Mouse (Mus musculus): ENCODE measurements at regions not wholly inside any gene's neighbourhood (a gene's known extent, or its start where the extent isn't known, plus 50 kb on each side); places are given as distances from the start of the nearest gene placed in this dataset.

DNA sequence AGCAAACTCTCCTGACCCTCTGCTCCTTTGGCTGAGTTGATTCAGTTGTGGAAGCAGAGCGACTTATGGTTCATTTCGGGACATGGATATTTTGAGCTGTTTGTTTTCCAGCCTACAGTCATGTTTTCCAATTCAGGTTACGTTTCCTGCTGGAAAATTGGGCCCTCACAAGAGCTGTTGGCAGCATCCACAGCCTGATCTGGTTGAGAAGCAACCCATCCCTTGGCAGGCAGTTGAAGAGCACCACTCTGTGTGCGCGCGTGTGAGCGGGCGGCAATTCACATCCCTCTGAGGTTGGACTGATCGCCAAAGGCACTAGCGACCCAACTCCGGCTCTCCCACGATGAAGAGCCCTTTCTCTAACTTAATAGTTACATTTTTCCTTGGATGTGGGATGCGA lies 457.1 kb downstream of the Tmem38b start:
- H3K4me3 ChIP-seq, result no peak overlapping the region
- H3K27me3 ChIP-seq, result no peaks in the 10 kb centered on the region
- H3K27ac ChIP-seq (replicated peaks), result no peak overlapping the region
- no peaks in the 10 kb centered on the region for H3K9me3 ChIP-seq
- no peak overlapping the region for H3K4me2 ChIP-seq (replicated peaks)
- 90% methylated on average over 13 of the region's 13 CpGs for WGBS
- no peak overlapping the region for H3K9ac ChIP-seq (replicated peaks)
- no peaks in the 10 kb centered on the region for H3K36me3 ChIP-seq
- no peaks in the 10 kb centered on the region for H3K4me1 ChIP-seq
- ATAC-seq (replicated peaks), result no peak

- Histone ChIP-seq H3K9ac (replicated peaks) (no peak overlapping the region), H3K9me3 (no peaks in the 10 kb centered on the region), H3K27me3 (no peaks in the 10 kb centered on the region), H3K4me3 (no peak overlapping the region), H3K27ac (replicated peaks) (no peak overlapping the region), H3K4me2 (replicated peaks) (no peak overlapping the region), H3K36me3 (no peaks in the 10 kb centered on the region), H3K4me1 (no peaks in the 10 kb centered on the region)
- 85% methylated on average over 1 of the region's 1 CpGs for WGBS
- ATAC-seq (replicated peaks), result no peak
Observed at GRCm38 (mm10) chr4:54313804-54314203, 488.0 kb downstream of the Tmem38b start.

DNA sequence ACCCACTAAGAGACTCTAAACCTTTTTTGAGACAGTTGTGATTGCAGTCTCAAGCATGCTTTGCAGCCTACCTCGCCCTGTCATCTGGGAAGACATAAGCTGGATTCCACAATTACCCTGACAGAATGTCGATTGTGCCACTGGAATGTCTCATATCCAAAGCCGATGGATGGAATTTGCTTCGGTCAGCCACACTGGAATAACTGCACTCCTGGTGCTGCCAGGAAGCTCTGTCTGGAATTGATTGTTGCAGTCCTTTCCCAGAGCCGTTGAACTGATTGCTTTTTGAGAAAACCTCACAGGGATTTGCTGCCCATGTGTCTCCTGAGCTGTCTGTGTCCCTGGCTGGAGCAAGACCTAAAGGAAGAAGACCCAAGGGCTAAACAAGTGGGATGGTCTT lies 499.0 kb downstream of the Tmem38b start:
- H3K4me3 ChIP-seq, result no peak overlapping the region
- H3K36me3 ChIP-seq, result no peaks in the 10 kb centered on the region
- no peaks in the 10 kb centered on the region for H3K9me3 ChIP-seq
- H3K4me1 ChIP-seq, result peaks cover 19% of the 10 kb centered on the region
- H3K27me3 ChIP-seq, result no peaks in the 10 kb centered on the region
- 74% methylated on average over 5 of the region's 5 CpGs for WGBS
- no peak overlapping the region for H3K9ac ChIP-seq (replicated peaks)
- no peak overlapping the region for H3K27ac ChIP-seq (replicated peaks)
- no peak overlapping the region for H3K4me2 ChIP-seq (replicated peaks)
- no peak for ATAC-seq (replicated peaks)

DNA sequence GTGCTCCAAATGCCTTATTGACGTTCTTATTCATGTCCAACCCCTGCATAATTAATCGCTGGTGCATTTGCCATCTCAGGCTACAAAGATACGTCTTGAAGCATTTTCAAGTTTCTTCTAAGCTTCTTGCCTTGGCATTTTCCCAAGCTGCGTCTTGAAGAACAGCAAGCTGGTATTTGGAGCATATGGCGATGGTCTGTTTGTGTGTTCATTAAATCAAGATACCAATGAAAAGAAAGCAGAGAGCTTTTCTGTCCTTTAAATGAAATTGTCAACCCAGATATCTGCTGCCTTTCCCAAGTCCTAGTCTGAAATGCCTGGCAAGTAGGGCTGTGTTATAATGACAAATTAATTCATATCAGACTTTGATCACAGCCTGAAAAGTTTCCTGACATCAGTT lies 502.4 kb downstream of the Tmem38b start:
- peak overlapping the region; percentile 86 for H3K27ac ChIP-seq (replicated peaks)
- no peaks in the 10 kb centered on the region for H3K9me3 ChIP-seq
- no peak overlapping the region for H3K9ac ChIP-seq (replicated peaks)
- no peaks in the 10 kb centered on the region for H3K27me3 ChIP-seq
- no peaks in the 10 kb centered on the region for H3K36me3 ChIP-seq
- peaks cover 52% of the 10 kb centered on the region for H3K4me1 ChIP-seq
- no peak overlapping the region for H3K4me2 ChIP-seq (replicated peaks)
- H3K4me3 ChIP-seq, result no peak overlapping the region
- ATAC-seq (replicated peaks), result peak; percentile 30; the same call in 1 of the 2 replicates
- WGBS, result 35% methylated on average over 5 of the region's 5 CpGs

GRCm38 (mm10) chr4:54328711-54329427 lies 503.0 kb downstream of the Tmem38b start:
- peak; percentile 47 for ATAC-seq (replicated peaks)
- Histone ChIP-seq H3K9ac (replicated peaks) (no peak overlapping the region; the same call in 1 of the 2 replicates), H3K27ac (replicated peaks) (peak overlapping the region; percentile 86), H3K27me3 (no peaks in the 10 kb centered on the region), H3K4me2 (replicated peaks) (peak overlapping the region; percentile 25), H3K4me3 (no peak overlapping the region; the same call in 1 of the 2 replicates), H3K9me3 (no peaks in the 10 kb centered on the region), H3K36me3 (no peaks in the 10 kb centered on the region), H3K4me1 (peaks cover 58% of the 10 kb centered on the region)
- WGBS, result 20% methylated on average over 17 of the region's 17 CpGs

- Histone ChIP-seq H3K27me3 (no peaks in the 10 kb centered on the region), H3K4me1 (peaks cover 63% of the 10 kb centered on the region), H3K4me3 (no peak overlapping the region), H3K9ac (replicated peaks) (no peak overlapping the region), H3K9me3 (no peaks in the 10 kb centered on the region), H3K4me2 (replicated peaks) (no peak overlapping the region), H3K27ac (replicated peaks) (peak overlapping the region; percentile 88), H3K36me3 (no peaks in the 10 kb centered on the region)
- ATAC-seq (replicated peaks), result no peak
- WGBS, result 62% methylated on average over 3 of the region's 3 CpGs
Observed at GRCm38 (mm10) chr4:54330686-54331085, 504.8 kb downstream of the Tmem38b start.

DNA sequence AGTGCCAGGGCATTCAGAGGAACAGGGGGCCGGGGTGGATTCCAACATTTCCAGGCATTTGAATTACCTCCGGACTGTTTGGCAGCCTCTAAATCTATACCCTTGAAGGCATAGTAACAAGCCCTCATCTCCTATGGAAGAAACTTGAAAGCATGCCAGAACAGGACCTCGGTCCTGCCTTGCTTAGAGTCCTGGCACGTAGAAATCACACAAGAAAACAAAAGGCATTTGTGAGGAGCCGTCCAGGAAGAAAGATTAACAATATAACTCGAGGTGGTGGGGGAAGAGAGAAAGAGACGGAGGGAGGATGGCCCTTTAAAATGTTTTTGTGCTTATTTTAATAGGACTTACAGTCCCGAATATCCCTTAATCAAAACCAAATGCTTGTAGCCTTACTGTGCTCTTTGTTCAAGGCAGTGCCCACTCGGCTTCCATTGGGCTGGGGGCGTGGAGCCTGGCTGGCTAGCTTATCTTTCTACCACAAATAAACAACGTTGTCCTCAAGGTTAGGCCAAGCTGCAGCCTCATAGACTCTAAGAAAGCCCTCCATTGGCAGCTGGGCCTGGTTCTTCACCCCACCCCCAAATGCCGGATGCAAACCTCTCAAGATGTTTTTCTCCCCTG lies 505.9 kb downstream of the Tmem38b start:
- Histone ChIP-seq H3K9me3 (no peaks in the 10 kb centered on the region), H3K4me3 (no peak overlapping the region), H3K4me2 (replicated peaks) (0 out of 2 replicates have a peak overlapping the region, but pooled peaks have one; percentile 5), H3K9ac (replicated peaks) (no peak overlapping the region), H3K4me1 (peaks cover 63% of the 10 kb centered on the region), H3K27ac (replicated peaks) (peak overlapping the region; percentile 88), H3K36me3 (no peaks in the 10 kb centered on the region), H3K27me3 (no peaks in the 10 kb centered on the region)
- 7% methylated on average over 12 of the region's 12 CpGs for WGBS
- peak; percentile 82 for ATAC-seq (replicated peaks)

DNA sequence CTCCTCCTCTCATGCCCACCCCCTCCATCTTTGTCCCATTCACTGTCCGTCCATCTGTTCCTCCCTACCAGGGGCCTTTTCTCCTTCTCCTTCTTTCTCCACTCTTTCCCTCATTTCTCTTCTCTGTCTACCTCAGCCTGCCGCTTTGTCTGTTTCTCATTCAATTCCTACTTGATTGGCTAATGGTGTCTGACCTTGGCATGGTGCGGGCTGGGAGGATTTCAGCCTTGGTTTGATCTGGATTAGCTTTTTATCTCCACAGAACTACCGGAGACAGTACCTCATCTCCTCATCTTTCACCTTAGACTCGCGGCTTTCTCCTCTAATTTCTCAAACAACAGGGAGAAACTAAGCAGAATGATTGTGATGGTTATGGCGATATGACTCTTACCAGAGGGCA lies 506.4 kb downstream of the Tmem38b start:
- H3K36me3 ChIP-seq, result no peaks in the 10 kb centered on the region
- no peaks in the 10 kb centered on the region for H3K9me3 ChIP-seq
- no peak overlapping the region for H3K4me3 ChIP-seq
- H3K27ac ChIP-seq (replicated peaks), result peak overlapping the region; percentile 88
- peaks cover 63% of the 10 kb centered on the region for H3K4me1 ChIP-seq
- 0 out of 2 replicates have a peak overlapping the region, but pooled peaks have one; percentile 5 for H3K4me2 ChIP-seq (replicated peaks)
- 45% methylated on average over 7 of the region's 7 CpGs for WGBS
- ATAC-seq (replicated peaks), result peak; percentile 9; the same call in 1 of the 2 replicates
- H3K9ac ChIP-seq (replicated peaks), result no peak overlapping the region
- no peaks in the 10 kb centered on the region for H3K27me3 ChIP-seq

DNA sequence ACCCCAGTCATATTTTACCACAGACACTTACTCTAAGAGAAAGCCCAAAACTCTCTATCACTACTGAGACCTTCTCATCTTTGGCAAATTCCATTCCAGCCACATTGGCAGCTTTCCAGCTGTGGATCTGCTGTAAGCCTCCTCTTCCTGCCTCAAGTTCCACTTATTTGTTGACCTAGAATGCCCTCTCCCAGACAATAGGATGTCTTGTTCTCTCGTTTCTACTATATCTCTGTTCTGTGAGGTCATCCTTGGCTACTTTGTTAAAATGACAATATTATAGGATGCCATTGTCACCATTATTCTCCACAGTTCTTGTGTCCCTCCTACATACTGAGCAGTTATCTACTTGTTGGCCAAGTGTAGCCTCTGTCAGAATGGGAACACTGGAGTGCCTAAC lies 512.7 kb downstream of the Tmem38b start:
- 60% methylated on average over 1 of the region's 1 CpGs for WGBS

GRCm38 (mm10) chr4:54340106-54340505 lies 514.3 kb downstream of the Tmem38b start:
- Histone ChIP-seq H3K9ac (replicated peaks) (no peak overlapping the region), H3K4me2 (replicated peaks) (no peak overlapping the region), H3K27me3 (no peaks in the 10 kb centered on the region), H3K4me1 (no peaks in the 10 kb centered on the region), H3K36me3 (no peaks in the 10 kb centered on the region), H3K27ac (replicated peaks) (no peak overlapping the region), H3K4me3 (no peak overlapping the region), H3K9me3 (no peaks in the 10 kb centered on the region)
- WGBS, result 95% methylated on average over 1 of the region's 1 CpGs
- no peak for ATAC-seq (replicated peaks)

More for the DNA sequence above, 512.7 kb downstream of the Tmem38b start:
- Histone ChIP-seq H3K4me3 (no peak overlapping the region), H3K4me1 (peaks cover 9% of the 10 kb centered on the region), H3K27ac (replicated peaks) (no peak overlapping the region), H3K4me2 (replicated peaks) (no peak overlapping the region), H3K9me3 (no peaks in the 10 kb centered on the region), H3K27me3 (no peaks in the 10 kb centered on the region), H3K9ac (replicated peaks) (no peak overlapping the region), H3K36me3 (no peaks in the 10 kb centered on the region)
- no peak for ATAC-seq (replicated peaks)

GRCm38 (mm10) chr4:54353657-54354390 lies 528.0 kb downstream of the Tmem38b start:
- peak; percentile 41 for ATAC-seq (replicated peaks)
- Histone ChIP-seq H3K9ac (replicated peaks) (no peak overlapping the region), H3K36me3 (no peaks in the 10 kb centered on the region), H3K9me3 (no peaks in the 10 kb centered on the region), H3K27me3 (no peaks in the 10 kb centered on the region), H3K27ac (replicated peaks) (peak overlapping the region; percentile 84), H3K4me3 (no peak overlapping the region), H3K4me2 (replicated peaks) (no peak overlapping the region), H3K4me1 (peaks cover 16% of the 10 kb centered on the region)
- 48% methylated on average over 8 of the region's 8 CpGs for WGBS

DNA sequence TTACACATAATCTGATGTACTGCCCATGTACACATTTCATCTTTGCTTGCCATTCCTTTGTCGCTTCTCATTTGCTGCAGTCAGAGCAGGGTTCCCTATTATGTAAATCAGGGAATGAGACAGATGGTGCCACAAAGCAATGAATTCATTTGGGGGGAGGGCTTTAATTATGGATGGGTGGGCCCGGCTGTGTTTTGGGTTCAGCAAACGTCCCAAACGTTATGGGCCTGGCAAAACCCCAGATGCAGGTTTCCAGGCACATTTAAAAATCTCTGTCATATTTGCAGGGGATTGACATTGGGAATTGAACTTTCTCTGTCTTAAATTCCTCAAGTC lies 528.5 kb downstream of the Tmem38b start:
- no peak overlapping the region for H3K4me3 ChIP-seq
- H3K9me3 ChIP-seq, result no peaks in the 10 kb centered on the region
- H3K9ac ChIP-seq (replicated peaks), result no peak overlapping the region
- no peaks in the 10 kb centered on the region for H3K27me3 ChIP-seq
- no peak overlapping the region for H3K4me2 ChIP-seq (replicated peaks)
- peak; percentile 96 for ATAC-seq (replicated peaks)
- H3K4me1 ChIP-seq, result peaks cover 16% of the 10 kb centered on the region
- peak overlapping the region; percentile 84 for H3K27ac ChIP-seq (replicated peaks)
- no peaks in the 10 kb centered on the region for H3K36me3 ChIP-seq
- 1% methylated on average over 4 of the region's 4 CpGs for WGBS

Data from forebrain, embryonic 15.5 days (tissue).